Comparison of ENCODE assay signal across 22 mouse cellular contexts in genomic region chr7:56254568-56254967, GRCm38 (mm10). TPM values are rescaled to one million over a fixed set of nuclear protein-coding genes. Genes with fewer than 3 reads are reported as not detected.
A peak's percentile ranks its signal among the peaks of the same experiment; 100 is the strongest.
DNase-seq lines count a peak whose midpoint lies in the region; ATAC-seq and TF ChIP-seq lines count a peak whose summit lies in the region.
"Had no signal": no experiment of that assay in that cellular context is flagged by ENCODE, and none has a peak within 500 bp of the region (broad histone marks: within the 10 kb centered on the region; RNA-seq: fewer than 3 reads in every experiment).

No protein-coding gene starts in this region.

- ATAC-seq in midbrain, embryonic 11.5 days (ENCODE audit: low FRiP score) = no peak
- ATAC-seq in midbrain, embryonic 15.5 days (replicated peaks) = no peak
- ATAC-seq: activated CD4-positive, CD25-positive, alpha-beta regulatory T cell, adult 4 months; CD4-positive, CD25-positive, alpha-beta regulatory T cell, adult 4 months; Patski had no signal

- peak; percentile 30; the same call in 1 of the 2 replicates for TF ChIP-seq POLR2A in CH12.LX (IDR thresholded peaks at IDR 0.05; ENCODE audit: low read depth, low read length)

- H3K4me2 ChIP-seq in midbrain, embryonic 11.5 days = no peak overlapping the region
- H3K4me2 ChIP-seq in midbrain, embryonic 15.5 days = no peak overlapping the region
- peak overlapping the region; percentile 83 for H3K4me2 ChIP-seq in CH12.LX (ENCODE audit: insufficient read depth, low read depth, poor library complexity, severe bottlenecking)

- TF ChIP-seq RAD21 in CH12.LX (IDR thresholded peaks at IDR 0.05; ENCODE audit: low read depth, low read length) = no peak

- in situ Hi-C loops in CH12.LX (cut with MboI; ENCODE audit: low pct_ligation_motif_present, low pct_unique_long_range_greater_than_20kb, low sequenced_read_pairs) = no loop called here

- peak; percentile 57 for DNase-seq in midbrain, embryonic 11.5 days (ENCODE audit: low spot score, missing footprints)
- no peak for DNase-seq in CH12.LX (ENCODE audit: extremely low read depth)
- DNase-seq in B cell, adult 2 months = no peak
- DNase-seq: adrenal gland, adult 2 months; adrenal gland, adult 8-10 months; adrenal gland, postnatal 10 days; adrenal gland, postnatal 14 days; adrenal gland, postnatal 25 days; adrenal gland, postnatal 36 days; cerebellum, adult 11 months; cerebellum, adult 11-12 months; cerebellum, adult 18-20 months; cerebellum, adult 2 months; cerebellum, adult 8-10 months had no signal

- 86% methylated on average over 10 of the region's 10 CpGs for WGBS in midbrain, embryonic 11.5 days
- WGBS in midbrain, embryonic 15.5 days = 84% methylated on average over 10 of the region's 10 CpGs

- H3K27ac ChIP-seq in midbrain, embryonic 11.5 days (ENCODE audit: low read depth, low read length) = no peak overlapping the region
- H3K27ac ChIP-seq in midbrain, embryonic 15.5 days = no peak overlapping the region
- H3K27ac ChIP-seq in CH12.LX (ENCODE audit: insufficient read depth, low read depth) = no peak overlapping the region

- no peak for TF ChIP-seq CTCF in CH12.LX (conservative IDR thresholded peaks at IDR 0.05 in 1 of 2, IDR thresholded peaks at IDR 0.05 in 1 of 2; ENCODE audit: low read depth in 2 of 2, low read length in 2 of 2)

- H3K9ac ChIP-seq in midbrain, embryonic 11.5 days (ENCODE audit: low read length) = no peak overlapping the region
- no peak overlapping the region for H3K9ac ChIP-seq in midbrain, embryonic 15.5 days
- H3K9ac ChIP-seq in CH12.LX (ENCODE audit: insufficient read depth, low read depth) = 0 out of 2 replicates have a peak overlapping the region, but pooled peaks have one; percentile 37

- H3K79me2 ChIP-seq in CH12.LX (replicated peaks; ENCODE audit: control insufficient read depth, extremely low read depth, insufficient read depth, poor library complexity, severe bottlenecking) = no peaks in the 10 kb centered on the region

- no peak overlapping the region for H3K4me3 ChIP-seq in midbrain, embryonic 11.5 days (ENCODE audit: low read depth, low read length)
- no peak overlapping the region for H3K4me3 ChIP-seq in midbrain, embryonic 15.5 days
- peak overlapping the region in 2 of 3 experiments; percentile 20 to 54 for H3K4me3 ChIP-seq in CH12.LX (replicated peaks in 1 of 3; ENCODE audit: low read depth in 2 of 3, low read length in 2 of 3, poor library complexity in 1 of 3)

- peak; percentile 39 for TF ChIP-seq EP300 in CH12.LX (IDR thresholded peaks at IDR 0.05; ENCODE audit: low read length)

- H3K27me3 ChIP-seq in midbrain, embryonic 11.5 days (ENCODE audit: control insufficient read depth, insufficient read depth, low read length) = no peaks in the 10 kb centered on the region
- no peaks in the 10 kb centered on the region for H3K27me3 ChIP-seq in midbrain, embryonic 15.5 days (replicated peaks)
- peaks cover 13% of the 10 kb centered on the region for H3K27me3 ChIP-seq in CH12.LX (replicated peaks)

- dilution Hi-C loops in CH12.LX (cut with MboI; ENCODE audit: extremely low pct_ligation_motif_present, extremely low pct_unique_long_range_greater_than_20kb, low sequenced_read_pairs) = no loop called here

- no peaks in the 10 kb centered on the region for H3K4me1 ChIP-seq in midbrain, embryonic 11.5 days (ENCODE audit: control insufficient read depth, insufficient read depth, low read length)
- H3K4me1 ChIP-seq in midbrain, embryonic 15.5 days = no peaks in the 10 kb centered on the region
- H3K4me1 ChIP-seq in CH12.LX (ENCODE audit: control insufficient read depth in 1 of 2, insufficient read depth in 2 of 2) = peaks cover 0 to 2% of the 10 kb centered on the region in 2 experiments; a peak in 2 of 4 replicates

- H3K9me3 ChIP-seq in midbrain, embryonic 11.5 days (ENCODE audit: control insufficient read depth, low read length) = no peaks in the 10 kb centered on the region
- H3K9me3 ChIP-seq in midbrain, embryonic 15.5 days = no peaks in the 10 kb centered on the region
- peaks cover 3% of the 10 kb centered on the region for H3K9me3 ChIP-seq in CH12.LX (replicated peaks; ENCODE audit: low read length)
- H3K9me3 ChIP-seq: G1E had no signal

- no peaks in the 10 kb centered on the region for H3K36me3 ChIP-seq in midbrain, embryonic 11.5 days (ENCODE audit: control insufficient read depth, insufficient read depth, low read length)
- H3K36me3 ChIP-seq in midbrain, embryonic 15.5 days (replicated peaks) = no peaks in the 10 kb centered on the region
- no peaks in the 10 kb centered on the region for H3K36me3 ChIP-seq in CH12.LX (replicated peaks in 1 of 2; ENCODE audit: control insufficient read depth in 1 of 2, insufficient read depth in 1 of 2, low read length in 1 of 2)
- H3K36me3 ChIP-seq: G1E had no signal

TF ChIP-seq in CH12.LX, 34 proteins besides CTCF, POLR2A, EP300 and RAD21:
- TF ChIP-seq GABPA (IDR thresholded peaks at IDR 0.05; ENCODE audit: insufficient replicate concordance, low read depth, low read length) (no peak), MAX (IDR thresholded peaks at IDR 0.05; ENCODE audit: low read length) (no peak), MAFK (IDR thresholded peaks at IDR 0.05; ENCODE audit: insufficient replicate concordance, low read length) (no peak), NRF1 (IDR thresholded peaks at IDR 0.05; ENCODE audit: low read depth, low read length) (peak; percentile 72), UBTF (IDR thresholded peaks at IDR 0.05; ENCODE audit: low read depth, low read length) (no peak), MXI1 (IDR thresholded peaks at IDR 0.05; ENCODE audit: low read depth, low read length) (no peak), SIN3A (IDR thresholded peaks at IDR 0.05; ENCODE audit: low read length) (no peak), IRF4 (IDR thresholded peaks at IDR 0.05; ENCODE audit: low read depth, low read length) (peak; percentile 94), JUND (conservative IDR thresholded peaks at IDR 0.05; ENCODE audit: low read depth, low read length) (peak; percentile 66; the same call in 1 of the 2 replicates), HCFC1 (IDR thresholded peaks at IDR 0.05; ENCODE audit: low read depth, low read length) (no peak), MYC (IDR thresholded peaks at IDR 0.05; ENCODE audit: low read depth, low read length) (0 out of 2 replicates have a peak, but pooled peaks have one; percentile 15), JUN (IDR thresholded peaks at IDR 0.05; ENCODE audit: insufficient read depth, low read depth, low read length) (0 out of 2 replicates have a peak, but pooled peaks have one; percentile 26), RCOR1 (conservative IDR thresholded peaks at IDR 0.05; ENCODE audit: low read depth, low read length) (no peak), ZC3H11A (IDR thresholded peaks at IDR 0.05; ENCODE audit: low read depth, low read length) (no peak)

RNA-seq across cellular contexts. Expression of gene Oca2, which starts 15.0 kb away (rescaled TPM):
- 0.23 TPM in 1 of 2 replicates, not detected in the other for polyA plus RNA-seq in midbrain, embryonic 11.5 days (2014; fragmentation: Nextera tagmentation; extraction: Ambion mirVana)
- 0.29 and 0.35 TPM in 2 replicates for polyA plus RNA-seq in midbrain, embryonic 15.5 days (2015; fragmentation: Nextera tagmentation; extraction: Ambion mirVana)
- total RNA-seq in CH12.LX (2012; rRNA removed) = 0.17 and 0.38 TPM in 2 replicates
- total RNA-seq in CH12.LX (2014; rRNA removed) = not detected in 2 replicates
- polyA plus RNA-seq in CH12.LX (2012; ENCODE audit: insufficient read length, low read depth) = not detected in 2 replicates
- total RNA-seq: ES-E14, G1E, MEL had no signal
- polyA plus RNA-seq: activated CD4-positive, CD25-positive, alpha-beta regulatory T cell, adult 4 months; C2C12; CD4-positive, CD25-positive, alpha-beta regulatory T cell, adult 4 months; G1E; Patski had no signal

Comparison
In these comparisons a context has a peak if more than half of its experiments do, and no peak if none do; other contexts are left out.
1. H3K4me3 ChIP-seq: peak in CH12.LX (2 of 3); none in midbrain, embryonic 11.5 days (single experiment) and midbrain, embryonic 15.5 days (single experiment).